Mouse (Mus musculus): ENCODE measurements around the gene Agmo.

GRCm38 (mm10) chr12:37487991-37488390 is 246.6 kb downstream of the Agmo start:
- TF ChIP-seq CTCF (IDR thresholded peaks at IDR 0.05; ENCODE audit: low read depth) (no peak), EP300 (IDR thresholded peaks at IDR 0.05; ENCODE audit: low read depth) (no peak)

All from liver, postnatal 0 days (tissue).